In genomic region chr11:76518125-76518524, GRCm38 (mm10) we compare ENCODE assay signal across 21 mouse cellular contexts.
A peak's percentile ranks its signal among the peaks of the same experiment; 100 is the strongest.
DNase-seq lines count a peak whose midpoint lies in the region; ATAC-seq and TF ChIP-seq lines count a peak whose summit lies in the region.
"Had no signal": no experiment of that assay in that cellular context is flagged by ENCODE, and none has a peak within 500 bp of the region (broad histone marks: within the 10 kb centered on the region; RNA-seq: fewer than 3 reads in every experiment).

No protein-coding gene starts in this region.

- DNase-seq in heart, adult 11 months: peak; percentile 66
- no peak for DNase-seq in heart, postnatal 36 days
- no peak for DNase-seq in layer of hippocampus, adult 2 months (ENCODE audit: low spot score in 2 of 2)
- no peak for DNase-seq in layer of hippocampus, adult 8-10 months (ENCODE audit: low spot score in 2 of 2)
- DNase-seq in limb, embryonic 14.5 days (ENCODE audit: low spot score): no peak
- no peak for DNase-seq in limb, embryonic 10.5 days (ENCODE audit: low spot score)
- no peak for DNase-seq in spleen, adult 18-20 months
- DNase-seq: adrenal gland, adult 2 months; adrenal gland, adult 8-10 months; adrenal gland, postnatal 10 days; adrenal gland, postnatal 14 days; adrenal gland, postnatal 25 days; adrenal gland, postnatal 36 days; B cell, adult 2 months; cerebellum, adult 11 months; cerebellum, adult 11-12 months had no signal

- no peak for TF ChIP-seq CTCF in layer of hippocampus, adult 2 months (conservative IDR thresholded peaks at IDR 0.05)

- intact Hi-C loops in heart, postnatal 36 days (cut with DNase I): no loop called here

- no peaks in the 10 kb centered on the region for H3K36me3 ChIP-seq in limb, embryonic 14.5 days (ENCODE audit: control insufficient read depth, insufficient read depth, low read length)
- peaks cover 17% of the 10 kb centered on the region for H3K36me3 ChIP-seq in limb, embryonic 10.5 days
- H3K36me3 ChIP-seq in myocyte (ENCODE audit: control insufficient read depth, insufficient read depth): no peaks in the 10 kb centered on the region
- H3K36me3 ChIP-seq: G1E had no signal

- no peak for TF ChIP-seq POLR2A in limb, embryonic 14.5 days (IDR thresholded peaks at IDR 0.05; ENCODE audit: borderline replicate concordance, extremely low read depth, insufficient read depth, insufficient read length)
- no peak for TF ChIP-seq POLR2A in myocyte (IDR thresholded peaks at IDR 0.05; ENCODE audit: insufficient read length, low read depth)

- peak overlapping the region; percentile 67 for H3K27ac ChIP-seq in layer of hippocampus, adult 2 months
- H3K27ac ChIP-seq in limb, embryonic 14.5 days (replicated peaks; ENCODE audit: low read depth, low read length): no peak overlapping the region
- H3K27ac ChIP-seq in limb, embryonic 10.5 days: no peak overlapping the region

- H3ac ChIP-seq in myocyte (ENCODE audit: control insufficient read depth, insufficient read length): no peak overlapping the region

- no peak overlapping the region for H3K4me2 ChIP-seq in limb, embryonic 14.5 days (replicated peaks; ENCODE audit: low read depth, low read length, severe bottlenecking)
- H3K4me2 ChIP-seq in myocyte (ENCODE audit: low read depth): no peak overlapping the region

- 82% methylated on average over 4 of the region's 4 CpGs for WGBS in limb, embryonic 14.5 days
- 93% methylated on average over 4 of the region's 4 CpGs for whole genome bisulfite sequencing in limb, embryonic 10.5 days

- no peaks in the 10 kb centered on the region for H3K79me2 ChIP-seq in myocyte (ENCODE audit: control insufficient read depth, insufficient read depth)

- peaks cover 12% of the 10 kb centered on the region for H3K4me1 ChIP-seq in limb, embryonic 14.5 days (ENCODE audit: control insufficient read depth, insufficient read depth, low read length)
- H3K4me1 ChIP-seq in limb, embryonic 10.5 days: peaks cover 31% of the 10 kb centered on the region

- no peaks in the 10 kb centered on the region for H3K9me3 ChIP-seq in limb, embryonic 14.5 days (ENCODE audit: control insufficient read depth, low read length)
- H3K9me3 ChIP-seq in limb, embryonic 10.5 days (replicated peaks): no peaks in the 10 kb centered on the region
- H3K9me3 ChIP-seq: G1E had no signal

- no peak overlapping the region for H3K4me3 ChIP-seq in layer of hippocampus, adult 2 months
- H3K4me3 ChIP-seq in limb, embryonic 14.5 days (replicated peaks; ENCODE audit: low read length): no peak overlapping the region
- no peak overlapping the region for H3K4me3 ChIP-seq in limb, embryonic 10.5 days
- no peak overlapping the region for H3K4me3 ChIP-seq in myocyte

- H3K27me3 ChIP-seq in limb, embryonic 14.5 days (ENCODE audit: control insufficient read depth, insufficient read depth, low read length): no peaks in the 10 kb centered on the region
- no peaks in the 10 kb centered on the region for H3K27me3 ChIP-seq in limb, embryonic 10.5 days (ENCODE audit: low read depth, poor library complexity, severe bottlenecking)
- H3K27me3 ChIP-seq in myocyte (ENCODE audit: control insufficient read depth, insufficient read depth, insufficient read length): no peaks in the 10 kb centered on the region
- H3K27me3 ChIP-seq: Patski had no signal

- no peak overlapping the region for H3K9ac ChIP-seq in limb, embryonic 14.5 days (ENCODE audit: low read depth, low read length, severe bottlenecking)

- peak; percentile 50; the same call in 1 of the 2 replicates for ATAC-seq in limb, embryonic 14.5 days (ENCODE audit: low FRiP score, low read depth)
- ATAC-seq: activated CD4-positive, CD25-positive, alpha-beta regulatory T cell, adult 4 months; CD4-positive, CD25-positive, alpha-beta regulatory T cell, adult 4 months; Patski had no signal

TF ChIP-seq in myocyte, 11 proteins besides CTCF, POLR2A, EP300 and RAD21:
- no peak for TF ChIP-seq TCF3 (IDR thresholded peaks at IDR 0.05; ENCODE audit: insufficient read length, low read depth)
- peak in 2 of 3 experiments; percentile 55 to 72 for TF ChIP-seq MYOD1 (IDR thresholded peaks at IDR 0.05; ENCODE audit: control insufficient read depth in 1 of 3, insufficient read length in 2 of 3, low read depth in 2 of 3)
- TF ChIP-seq REST (IDR thresholded peaks at IDR 0.05; ENCODE audit: insufficient read depth, insufficient read length): no peak
- TF ChIP-seq USF1 (IDR thresholded peaks at IDR 0.05; ENCODE audit: low read depth): no peak
- no peak for TF ChIP-seq POLR2AphosphoS2 (IDR thresholded peaks at IDR 0.05; ENCODE audit: insufficient read length, low read depth)
- TF ChIP-seq TCF12 (IDR thresholded peaks at IDR 0.05; ENCODE audit: insufficient read depth, poor library complexity, severe bottlenecking): no peak
- peak in 2 of 3 experiments; percentile 31 to 45 for TF ChIP-seq MYOG (IDR thresholded peaks at IDR 0.05; ENCODE audit: control insufficient read depth in 1 of 3, insufficient read depth in 1 of 3, insufficient read length in 2 of 3, low read depth in 2 of 3)
TF ChIP-seq in myocyte: peak in this region for 2.
